Mouse (Mus musculus) urinary bladder, adult 18-20 months (tissue): ENCODE measurements at regions not wholly inside any gene's neighbourhood (a gene's known extent, or its start where the extent isn't known, plus 50 kb on each side); places are given as distances from the start of the nearest gene placed in this dataset.

Experiments used
- DNase-seq, 2 experiments: peaks; one replicate each; pipeline ENCODE4 v3.0.0; 2022; ENCODE audit warnings: low spot score in 2 of 2, mixed read lengths in 2 of 2

DNA sequence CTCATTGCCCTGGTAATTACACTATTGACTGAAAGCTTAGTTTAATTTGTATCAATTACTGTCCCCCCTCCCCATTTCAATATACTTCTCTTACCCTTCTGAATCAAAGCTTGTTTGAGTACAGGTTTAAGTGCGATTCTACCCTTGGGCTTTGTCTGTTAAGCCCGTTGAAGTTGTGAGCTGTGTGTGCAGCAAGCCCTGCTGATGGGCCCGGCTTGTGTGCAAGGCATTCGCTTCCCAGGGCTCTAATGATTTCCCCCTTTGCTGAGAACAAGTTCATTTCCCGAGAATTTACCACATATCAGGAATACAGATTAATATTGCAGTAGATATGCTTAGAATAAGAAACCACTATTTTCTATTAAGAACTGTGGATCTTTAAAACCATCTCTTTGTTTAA lies 460.6 kb downstream of the Dok5 start:
- no peak for DNase-seq
